7 mouse cellular contexts compared by ENCODE assay signal in genomic region chr3:122509084-122509483, GRCm38 (mm10).
DNase-seq lines count a peak whose midpoint lies in the region; ATAC-seq and TF ChIP-seq lines count a peak whose summit lies in the region.

No protein-coding gene starts in this region.

- dilution Hi-C loops in CH12.LX (cut with MboI; ENCODE audit: extremely low pct_ligation_motif_present, extremely low pct_unique_long_range_greater_than_20kb, low sequenced_read_pairs), result no loop called here

- peaks cover 2% of the 10 kb centered on the region; the same call in 1 of the 2 replicates for H3K79me2 ChIP-seq in CH12.LX (replicated peaks; ENCODE audit: control insufficient read depth, extremely low read depth, insufficient read depth, poor library complexity, severe bottlenecking)

- H3K4me2 ChIP-seq in CH12.LX (ENCODE audit: insufficient read depth, low read depth, poor library complexity, severe bottlenecking), result no peak overlapping the region
- no peak overlapping the region for H3K4me2 ChIP-seq in heart, embryonic 12.5 days
- no peak overlapping the region for H3K4me2 ChIP-seq in kidney, postnatal 0 days (ENCODE audit: low read length)
- no peak overlapping the region for H3K4me2 ChIP-seq in stomach, postnatal 0 days (replicated peaks; ENCODE audit: low read depth)

- no peak for ATAC-seq in heart, embryonic 12.5 days (ENCODE audit: insufficient number of reproducible peaks, low FRiP score)
- no peak; the same call in 1 of the 2 replicates for ATAC-seq in kidney, postnatal 0 days (replicated peaks; ENCODE audit: low FRiP score, low read depth)
- peak; percentile 43 for ATAC-seq in stomach, postnatal 0 days (ENCODE audit: low FRiP score, low TSS enrichment)

- in situ Hi-C loops in CH12.LX (cut with MboI; ENCODE audit: low pct_ligation_motif_present, low pct_unique_long_range_greater_than_20kb, low sequenced_read_pairs), result no loop called here

- H3K4me1 ChIP-seq in CH12.LX (ENCODE audit: control insufficient read depth in 1 of 2, insufficient read depth in 2 of 2), result no peaks in the 10 kb centered on the region
- peaks cover 19% of the 10 kb centered on the region for H3K4me1 ChIP-seq in heart, embryonic 12.5 days (replicated peaks)
- peaks cover 24% of the 10 kb centered on the region; the same call in 1 of the 2 replicates for H3K4me1 ChIP-seq in kidney, postnatal 0 days (replicated peaks; ENCODE audit: insufficient read depth, low read length)
- H3K4me1 ChIP-seq in megakaryocyte, embryonic 14.5 days, result peaks cover 83% of the 10 kb centered on the region
- H3K4me1 ChIP-seq in stomach, postnatal 0 days (replicated peaks; ENCODE audit: control insufficient read depth, insufficient read depth), result 0 out of 2 replicates have a peak, but pooled peaks cover 2% of the 10 kb centered on the region

- no peak for TF ChIP-seq EP300 in CH12.LX (IDR thresholded peaks at IDR 0.05; ENCODE audit: low read length)
- TF ChIP-seq EP300 in stomach, postnatal 0 days (optimal IDR thresholded peaks at IDR 0.05), result no peak

- peak in 1 of 2 experiments; percentile 60; a peak in 2 of 4 replicates for TF ChIP-seq CTCF in CH12.LX (conservative IDR thresholded peaks at IDR 0.05 in 1 of 2, IDR thresholded peaks at IDR 0.05 in 1 of 2; ENCODE audit: low read depth in 2 of 2, low read length in 2 of 2)
- TF ChIP-seq CTCF in kidney, postnatal 0 days (IDR thresholded peaks at IDR 0.05; ENCODE audit: low read depth), result peak; percentile 85
- peak; percentile 95 for TF ChIP-seq CTCF in stomach, postnatal 0 days (IDR thresholded peaks at IDR 0.05; ENCODE audit: low read depth)

- TF ChIP-seq RAD21 in CH12.LX (IDR thresholded peaks at IDR 0.05; ENCODE audit: low read depth, low read length), result peak; percentile 29

- WGBS in heart, embryonic 12.5 days, result 30% methylated on average over 5 of the region's 5 CpGs
- WGBS in kidney, postnatal 0 days, result 31% methylated on average over 5 of the region's 5 CpGs
- 43% methylated on average over 5 of the region's 5 CpGs for WGBS in stomach, postnatal 0 days

- TF ChIP-seq POLR2A in CH12.LX (IDR thresholded peaks at IDR 0.05; ENCODE audit: low read depth, low read length), result no peak

- DNase-seq in CH12.LX (ENCODE audit: extremely low read depth) (no peak), MN1 (ENCODE audit: low spot score) (peak; percentile 39)
- DNase-seq in embryo, embryonic 9.5 days (ENCODE audit: extremely low spot score), result peak; percentile 72
- DNase-seq in kidney, postnatal 0 days (ENCODE audit: low spot score), result peak; percentile 90
- DNase-seq in stomach, postnatal 0 days (ENCODE audit: low spot score), result peak; percentile 82

- no peak overlapping the region for H3K4me3 ChIP-seq in CH12.LX (replicated peaks in 1 of 3; ENCODE audit: low read depth in 2 of 3, low read length in 2 of 3, poor library complexity in 1 of 3)
- no peak overlapping the region for H3K4me3 ChIP-seq in heart, embryonic 12.5 days
- no peak overlapping the region for H3K4me3 ChIP-seq in kidney, postnatal 0 days (replicated peaks; ENCODE audit: low read depth, low read length)
- H3K4me3 ChIP-seq in megakaryocyte, embryonic 14.5 days (replicated peaks), result peak overlapping the region; percentile 5
- H3K4me3 ChIP-seq in stomach, postnatal 0 days (ENCODE audit: low read depth, low read length), result no peak overlapping the region

- no peaks in the 10 kb centered on the region for H3K27me3 ChIP-seq in CH12.LX (replicated peaks)
- 0 out of 2 replicates have a peak, but pooled peaks cover 4% of the 10 kb centered on the region for H3K27me3 ChIP-seq in heart, embryonic 12.5 days (replicated peaks)
- no peaks in the 10 kb centered on the region for H3K27me3 ChIP-seq in kidney, postnatal 0 days (ENCODE audit: insufficient read depth, low read length)
- peaks cover 11% of the 10 kb centered on the region for H3K27me3 ChIP-seq in megakaryocyte, embryonic 14.5 days (replicated peaks)
- no peaks in the 10 kb centered on the region for H3K27me3 ChIP-seq in stomach, postnatal 0 days (ENCODE audit: control insufficient read depth, insufficient read depth, low read length)

- H3K27ac ChIP-seq in CH12.LX (ENCODE audit: insufficient read depth, low read depth), result no peak overlapping the region
- 0 out of 2 replicates have a peak overlapping the region, but pooled peaks have one; percentile 35 for H3K27ac ChIP-seq in heart, embryonic 12.5 days (ENCODE audit: poor library complexity, severe bottlenecking)
- peak overlapping the region; percentile 89 for H3K27ac ChIP-seq in kidney, postnatal 0 days
- H3K27ac ChIP-seq in stomach, postnatal 0 days (replicated peaks), result peak overlapping the region; percentile 94

- H3K36me3 ChIP-seq in CH12.LX (replicated peaks in 1 of 2; ENCODE audit: control insufficient read depth in 1 of 2, insufficient read depth in 1 of 2, low read length in 1 of 2), result peaks cover 75 to 90% of the 10 kb centered on the region in 2 experiments
- H3K36me3 ChIP-seq in heart, embryonic 12.5 days, result no peaks in the 10 kb centered on the region
- 0 out of 2 replicates have a peak, but pooled peaks cover 5% of the 10 kb centered on the region for H3K36me3 ChIP-seq in kidney, postnatal 0 days (ENCODE audit: insufficient read depth, low read length)
- H3K36me3 ChIP-seq in megakaryocyte, embryonic 14.5 days (replicated peaks; ENCODE audit: low read length), result peaks cover 2% of the 10 kb centered on the region
- no peaks in the 10 kb centered on the region for H3K36me3 ChIP-seq in stomach, postnatal 0 days (ENCODE audit: control insufficient read depth, insufficient read depth, low read length)

- no peak overlapping the region for H3K9ac ChIP-seq in CH12.LX (ENCODE audit: insufficient read depth, low read depth)
- H3K9ac ChIP-seq in heart, embryonic 12.5 days, result no peak overlapping the region
- no peak overlapping the region for H3K9ac ChIP-seq in kidney, postnatal 0 days (ENCODE audit: low read depth, low read length)
- no peak overlapping the region for H3K9ac ChIP-seq in stomach, postnatal 0 days (ENCODE audit: low read length)

- H3K9me3 ChIP-seq in CH12.LX (replicated peaks; ENCODE audit: low read length), result no peaks in the 10 kb centered on the region
- no peaks in the 10 kb centered on the region for H3K9me3 ChIP-seq in heart, embryonic 12.5 days (replicated peaks)
- no peaks in the 10 kb centered on the region for H3K9me3 ChIP-seq in kidney, postnatal 0 days (replicated peaks; ENCODE audit: low read length)
- no peaks in the 10 kb centered on the region for H3K9me3 ChIP-seq in megakaryocyte, embryonic 14.5 days
- H3K9me3 ChIP-seq in stomach, postnatal 0 days (ENCODE audit: control insufficient read depth, low read length), result no peaks in the 10 kb centered on the region

TF ChIP-seq in CH12.LX, 34 proteins besides CTCF, POLR2A, EP300 and RAD21:
- TF ChIP-seq KAT2A (IDR thresholded peaks at IDR 0.05; ENCODE audit: insufficient replicate concordance, low read length) (no peak), SMC3 (IDR thresholded peaks at IDR 0.05; ENCODE audit: low read depth, low read length) (peak; percentile 54)
